Mouse (Mus musculus) erythroid progenitor cell, adult 5-6 weeks (primary cell): ENCODE measurements at regions not wholly inside any gene's neighbourhood (a gene's known extent, or its start where the extent isn't known, plus 50 kb on each side); places are given as distances from the start of the nearest gene placed in this dataset.

ENCODE experiments used
- ATAC-seq: replicated peaks from 2 replicates; pipeline ENCODE4 v1.8.0; 2016; ENCODE audit warnings: moderate number of reproducible peaks, mild to moderate bottlenecking, moderate TSS enrichment, inconsistent platforms; ENCODE audit not compliant: poor library complexity, low FRiP score, severe bottlenecking

DNA sequence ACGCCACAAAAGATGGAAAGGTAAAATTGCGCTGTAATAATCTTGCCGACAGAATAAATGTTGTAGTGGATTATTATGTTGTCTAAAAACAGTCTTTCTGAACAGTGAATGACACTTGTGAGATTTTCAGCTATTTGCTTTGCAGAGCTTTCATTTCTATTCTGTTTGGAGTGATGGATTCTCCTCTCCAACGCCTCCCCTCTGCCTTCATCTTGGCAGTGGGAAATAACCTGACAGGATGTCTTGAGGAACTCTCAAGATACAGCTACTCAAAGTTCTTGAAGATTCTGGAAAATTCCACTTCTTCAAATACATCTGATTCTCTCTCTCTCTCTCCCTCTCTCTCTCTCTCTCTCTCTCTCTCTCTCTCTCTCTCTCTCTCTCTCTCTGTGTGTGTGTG lies 89.6 kb upstream of the Dlx2 start:
- no peak for ATAC-seq

DNA sequence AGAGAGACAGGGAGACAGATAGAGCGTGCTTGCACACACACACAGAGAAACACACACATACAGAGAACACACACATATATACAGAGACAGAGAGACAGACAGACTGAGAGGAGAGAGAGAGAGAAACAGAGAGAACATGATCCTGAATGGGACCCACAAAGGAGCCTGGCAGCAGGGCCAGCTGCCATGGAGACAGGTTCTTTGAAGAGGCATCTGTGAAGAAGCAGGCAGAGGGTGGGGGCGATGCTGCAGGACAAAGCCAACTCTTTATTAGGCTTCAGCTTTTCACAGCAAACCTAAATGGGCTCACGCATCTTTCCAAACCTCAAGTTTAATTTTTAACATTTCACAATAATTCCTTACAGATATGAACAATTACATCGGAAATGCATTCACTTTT lies 90.0 kb upstream of the Dlx2 start:
- ATAC-seq = no peak

DNA sequence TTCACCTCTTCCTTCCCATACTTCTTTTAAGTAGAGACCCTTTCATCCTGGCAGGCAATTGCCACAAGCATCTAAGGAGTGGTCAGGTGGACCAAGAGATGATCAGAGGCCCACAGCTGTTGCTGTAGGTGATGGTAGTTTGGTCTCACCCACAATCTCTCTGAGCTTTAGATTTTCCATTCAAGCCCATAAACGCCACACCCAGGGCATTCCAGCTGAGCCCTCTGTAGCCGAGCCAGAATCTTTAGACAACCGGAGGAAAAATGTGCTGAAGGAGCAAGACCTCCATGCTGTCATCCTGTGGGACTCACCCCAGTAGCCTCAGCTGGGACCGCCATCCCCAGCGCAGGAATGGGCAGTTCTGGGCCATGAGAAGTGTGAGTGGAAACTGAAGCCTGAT lies 93.7 kb upstream of the Dlx2 start:
- no peak for ATAC-seq

DNA sequence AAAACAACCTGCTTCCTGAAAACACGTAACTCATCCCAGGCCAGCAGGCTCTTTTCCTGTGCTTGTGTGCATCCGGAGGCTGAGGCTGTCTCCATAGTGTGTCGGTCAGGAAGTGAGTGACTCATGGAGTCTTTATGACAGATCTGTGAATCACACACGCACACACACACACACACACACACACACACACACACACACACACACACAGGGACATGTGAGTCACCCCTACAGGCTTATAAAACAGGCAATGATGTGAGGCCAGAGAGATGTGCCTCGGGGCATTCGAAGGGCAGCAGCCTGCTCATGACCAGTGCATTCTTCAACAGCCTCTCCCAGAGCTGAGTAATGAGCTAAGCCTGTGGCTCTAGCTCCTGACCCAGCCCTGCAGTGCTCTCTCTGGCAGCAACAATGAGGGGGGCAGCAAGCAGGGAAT lies 97.5 kb upstream of the Dlx2 start:
- no peak for ATAC-seq

DNA sequence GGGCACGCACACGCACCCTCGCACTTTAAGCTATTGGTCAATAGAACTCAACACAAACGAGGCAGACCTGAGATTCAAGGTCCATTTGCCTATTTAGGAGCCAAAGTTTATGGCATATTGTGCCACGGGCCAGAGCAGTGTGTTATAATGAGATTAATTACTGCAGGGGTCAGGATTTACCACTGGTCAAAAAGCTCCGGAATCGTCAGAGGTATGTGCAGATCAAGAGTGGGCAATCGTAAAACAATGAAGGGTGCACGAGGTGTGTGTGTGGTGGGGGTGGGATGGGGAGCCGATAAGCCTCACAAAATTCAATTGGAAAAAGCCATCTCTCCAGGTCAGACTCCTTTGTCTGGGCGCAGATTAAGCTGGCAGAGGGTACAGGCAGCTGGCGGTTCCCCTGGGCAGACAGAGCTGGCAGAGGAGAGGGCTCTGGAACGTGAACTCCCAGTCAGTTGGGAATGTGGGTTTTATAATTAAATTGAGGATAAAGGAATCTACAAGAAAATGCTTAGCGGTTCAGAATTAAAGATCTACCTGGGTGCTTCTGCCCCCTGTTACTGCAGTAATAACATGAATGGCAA lies 97.4 kb upstream of the Itga6 start:
- no peak for ATAC-seq

DNA sequence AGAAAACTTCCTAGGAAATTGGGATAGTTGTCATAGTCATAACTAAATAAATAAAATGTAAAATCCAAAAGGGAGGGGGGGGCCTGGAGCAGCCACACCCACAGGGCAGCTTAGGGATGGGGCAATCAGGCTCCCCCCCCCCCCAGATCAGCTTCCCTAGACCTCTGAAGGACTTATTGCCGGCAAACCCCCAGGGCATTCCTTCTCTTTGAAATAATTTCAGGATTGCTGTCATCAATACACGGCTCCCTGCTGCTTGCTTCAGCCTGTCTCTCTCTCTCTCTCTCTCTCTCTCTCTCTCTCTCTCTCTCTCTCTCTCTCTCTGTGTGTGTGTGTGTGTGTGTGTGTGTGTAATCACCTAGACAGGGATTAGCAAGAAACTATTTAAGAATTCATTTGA lies 93.8 kb upstream of the Itga6 start:
- ATAC-seq = no peak

DNA sequence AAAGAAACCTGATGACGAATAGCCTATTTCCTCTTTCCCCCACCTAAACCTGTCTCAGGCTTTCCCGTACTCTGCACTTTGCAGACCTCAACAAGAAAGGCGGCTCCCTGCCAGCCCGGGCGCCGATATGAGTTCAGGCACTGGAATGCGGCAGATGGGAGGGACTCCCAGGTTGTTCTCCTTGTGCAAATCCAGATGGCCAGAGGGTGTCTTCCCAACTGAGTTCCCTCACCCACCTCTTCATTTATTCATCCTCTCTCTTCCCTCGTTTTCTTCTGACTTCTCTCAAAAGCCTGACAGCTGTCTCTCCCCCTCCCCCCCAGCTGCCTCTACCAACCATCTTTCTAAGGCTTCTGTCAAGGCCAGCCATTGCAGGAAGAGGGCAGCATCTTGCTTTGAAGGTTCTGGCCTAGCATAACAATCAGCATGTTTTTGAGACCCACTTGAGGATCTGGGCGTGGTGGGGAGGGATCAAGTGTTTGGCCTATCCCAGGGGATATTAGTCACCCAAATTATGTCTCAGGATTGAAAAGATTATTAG lies 93.1 kb upstream of the Itga6 start:
- no peak for ATAC-seq

DNA sequence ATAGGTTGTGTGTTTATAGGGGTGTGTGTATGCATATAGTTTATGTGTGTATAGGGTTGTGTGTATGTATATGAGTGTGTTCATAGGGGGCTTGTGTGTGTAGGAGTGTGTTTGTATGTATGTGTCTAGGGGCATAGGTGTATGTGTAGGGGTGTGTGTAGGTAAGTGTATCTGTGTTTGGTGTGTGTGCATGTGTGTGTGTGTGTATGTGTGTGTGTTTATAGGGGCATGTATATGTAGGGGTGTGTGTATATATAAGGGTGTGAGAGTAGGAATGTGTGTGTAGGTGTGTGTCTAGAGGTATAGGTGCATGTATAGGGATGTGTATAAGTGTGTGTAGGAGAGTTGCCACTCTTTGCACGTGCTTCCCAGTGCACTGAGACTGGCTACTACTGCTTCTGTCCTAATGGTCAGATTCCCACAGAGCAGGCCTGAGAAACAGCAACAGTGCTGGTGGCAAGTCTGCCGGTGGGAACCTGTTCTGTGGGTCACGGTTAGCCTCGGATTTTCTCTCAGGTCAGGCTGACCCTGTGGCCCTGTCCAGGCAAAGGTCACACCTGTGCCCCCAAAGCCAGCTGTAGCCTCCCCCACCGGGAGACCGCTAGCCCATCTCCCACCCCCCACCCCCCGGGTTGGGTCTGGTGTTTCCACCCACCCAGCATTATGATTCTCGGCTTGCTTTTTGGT lies 90.5 kb upstream of the Itga6 start:
- ATAC-seq = no peak

DNA sequence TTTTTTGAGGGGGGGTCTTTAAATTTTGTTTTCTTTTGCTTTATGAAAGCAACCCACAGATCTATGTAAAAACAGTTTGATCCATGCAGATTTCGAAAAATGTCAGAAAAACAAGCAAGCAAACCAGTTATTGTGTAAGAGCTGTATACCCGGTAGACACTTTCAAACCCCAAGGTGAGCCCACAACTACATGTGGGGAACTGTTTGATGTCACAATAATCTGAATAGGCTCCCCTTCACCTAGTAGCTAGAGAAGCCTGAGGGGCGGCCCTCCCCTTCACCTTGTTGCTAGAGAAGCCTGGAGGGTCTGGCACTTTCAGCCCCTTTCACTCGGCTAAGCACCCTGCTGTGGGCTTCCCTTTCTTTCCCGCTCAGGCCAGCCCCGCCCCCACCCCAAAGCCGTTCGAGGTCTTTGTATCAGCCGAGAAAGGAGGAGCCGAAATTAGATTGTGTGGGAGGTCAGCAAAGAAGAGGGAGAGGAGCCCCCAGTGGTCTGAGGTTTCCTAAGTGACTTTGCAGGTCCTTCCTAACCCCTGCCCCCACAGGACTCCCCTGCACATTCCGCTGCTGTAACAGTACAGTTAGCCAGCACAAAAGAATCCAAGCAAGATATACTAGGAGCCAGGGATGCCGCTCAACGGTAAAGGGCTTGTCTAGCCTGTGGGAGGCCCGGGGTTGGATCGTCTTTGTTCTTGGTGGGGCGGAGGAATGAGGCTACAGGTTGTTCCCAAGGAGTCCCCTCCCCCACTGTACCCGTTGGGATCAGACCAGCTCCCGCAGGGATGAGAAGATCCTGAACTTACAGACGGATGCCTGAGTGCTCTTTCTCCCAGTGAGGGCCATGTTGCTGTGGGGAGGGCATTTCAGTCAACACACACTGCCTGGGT lies 89.7 kb upstream of the Itga6 start:
- ATAC-seq = no peak

DNA sequence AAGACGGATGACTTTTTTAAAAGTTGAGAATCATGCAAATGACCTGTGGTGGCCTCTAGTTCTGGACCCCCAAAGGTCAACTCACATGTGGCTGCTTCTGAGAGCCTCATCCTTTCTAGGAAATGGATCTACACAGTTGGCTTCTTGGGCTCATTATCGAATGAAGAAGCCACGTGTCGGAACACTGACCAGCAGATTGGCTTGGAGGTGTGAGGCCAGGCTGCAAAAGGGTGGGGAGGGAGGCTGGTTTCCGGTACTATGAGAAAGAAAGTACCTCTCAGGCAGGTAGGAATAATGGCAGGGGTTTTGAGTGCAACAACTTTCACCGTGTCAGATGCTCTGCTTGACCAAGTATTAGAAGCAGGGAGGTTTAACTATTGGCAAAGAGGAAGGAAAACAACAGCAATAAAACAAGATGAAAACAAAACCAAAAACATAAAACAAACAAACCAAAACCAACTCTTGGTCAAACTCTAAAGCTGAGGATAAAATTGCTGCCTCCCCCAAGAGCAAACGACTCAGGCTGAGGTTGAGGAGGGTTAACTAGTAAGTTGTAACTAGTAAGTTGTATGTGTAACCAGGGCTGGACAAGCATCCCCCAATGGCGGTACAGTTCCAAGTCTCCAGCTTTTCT lies 88.7 kb upstream of the Itga6 start:
- ATAC-seq = no peak

DNA sequence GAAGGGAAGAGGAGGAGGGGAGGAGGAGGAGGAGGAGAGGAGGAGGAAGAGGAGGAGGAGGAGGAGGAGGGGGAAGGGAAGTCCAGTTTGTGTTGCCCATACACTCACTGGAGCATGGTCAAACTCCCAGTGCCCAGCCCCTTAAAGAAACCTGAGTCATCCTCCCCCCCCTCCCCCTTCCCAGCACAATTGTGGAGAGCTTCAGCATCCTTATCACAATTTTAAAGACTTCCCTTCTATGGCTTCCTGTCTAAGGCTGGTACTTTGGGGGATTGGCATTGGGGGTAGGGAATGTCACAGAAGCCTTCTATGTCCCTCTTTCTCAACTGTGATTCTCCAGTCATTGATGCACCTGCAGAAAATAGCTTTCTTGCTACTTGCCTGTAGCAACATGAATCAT lies 84.0 kb upstream of the Itga6 start:
- no peak for ATAC-seq

DNA sequence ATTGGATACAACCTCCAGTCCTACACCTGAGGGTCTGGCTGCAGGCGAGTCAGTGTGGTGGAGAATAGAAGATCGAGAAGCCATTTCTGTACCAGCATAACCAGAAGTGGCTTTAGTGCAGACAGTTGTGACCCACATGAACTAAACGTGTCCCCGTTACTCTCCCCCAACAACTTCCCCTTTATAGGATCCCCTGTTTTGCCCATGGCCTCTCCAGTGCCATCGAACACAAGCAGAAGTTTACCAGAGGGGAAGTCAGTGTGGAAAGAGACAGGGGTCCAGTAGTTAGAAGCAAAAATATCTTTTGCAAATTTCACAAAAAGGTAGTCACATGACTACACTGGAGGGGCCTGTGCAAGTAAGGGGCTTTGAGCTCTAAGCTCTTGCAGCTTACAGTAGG lies 83.4 kb upstream of the Itga6 start:
- ATAC-seq = no peak

DNA sequence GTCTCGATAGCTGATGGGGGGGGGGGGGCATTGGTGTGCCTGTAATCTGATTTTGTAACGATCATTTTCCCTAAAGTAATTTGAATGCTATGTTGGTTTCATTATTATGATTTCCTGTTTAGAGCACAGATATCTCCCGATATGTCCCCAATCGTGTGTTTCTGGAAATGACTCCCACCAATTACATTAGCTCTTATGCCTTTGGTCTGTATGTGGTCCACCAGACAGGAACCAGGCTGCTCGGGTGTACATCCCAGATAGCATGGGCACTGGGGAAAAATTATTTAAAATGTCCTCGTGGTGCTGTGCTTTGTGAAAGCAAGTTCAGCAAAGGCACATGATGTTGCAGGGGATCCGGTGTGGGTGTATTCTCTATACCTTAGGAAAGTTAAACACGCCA lies 82.0 kb upstream of the Itga6 start:
- no peak for ATAC-seq

DNA sequence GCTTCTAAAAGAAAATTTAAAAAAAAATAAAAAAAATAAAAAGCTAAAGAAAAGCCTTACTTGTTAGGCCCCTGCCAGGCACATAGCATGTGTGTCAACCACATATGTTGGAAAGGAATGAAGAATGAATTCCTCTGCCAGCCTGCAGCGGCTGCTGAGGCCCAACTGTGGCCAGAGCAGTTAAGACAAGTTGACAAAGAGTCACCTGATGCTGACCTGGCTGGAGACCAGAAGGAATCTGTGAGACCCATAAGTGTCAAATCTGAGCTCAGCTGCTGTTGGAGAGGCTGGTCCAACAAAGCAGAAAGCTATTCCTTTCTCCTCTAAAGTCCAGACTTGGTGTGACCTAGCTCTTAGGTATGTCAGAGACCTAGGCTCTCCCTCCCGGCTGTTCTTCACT lies 78.5 kb upstream of the Itga6 start:
- ATAC-seq = no peak

DNA sequence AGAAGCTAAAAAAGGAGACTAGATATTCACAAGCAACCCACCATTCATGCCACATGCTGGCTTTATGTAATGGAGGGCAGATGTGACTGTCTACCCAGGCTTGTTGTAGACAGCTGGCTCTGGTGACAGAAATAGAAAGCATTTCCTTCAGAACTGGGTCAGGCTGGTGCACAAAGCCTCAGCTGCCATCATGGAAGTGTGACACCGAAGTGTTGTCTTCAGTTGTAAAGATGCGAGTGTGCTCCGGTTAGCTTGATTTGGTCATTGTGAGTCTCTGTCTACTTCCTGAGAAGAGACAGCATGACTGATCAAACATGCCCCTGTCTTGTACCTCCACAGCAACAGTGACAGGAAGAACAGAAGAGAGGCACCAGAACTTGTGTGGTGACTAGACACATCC lies 77.7 kb upstream of the Itga6 start:
- ATAC-seq = no peak

DNA sequence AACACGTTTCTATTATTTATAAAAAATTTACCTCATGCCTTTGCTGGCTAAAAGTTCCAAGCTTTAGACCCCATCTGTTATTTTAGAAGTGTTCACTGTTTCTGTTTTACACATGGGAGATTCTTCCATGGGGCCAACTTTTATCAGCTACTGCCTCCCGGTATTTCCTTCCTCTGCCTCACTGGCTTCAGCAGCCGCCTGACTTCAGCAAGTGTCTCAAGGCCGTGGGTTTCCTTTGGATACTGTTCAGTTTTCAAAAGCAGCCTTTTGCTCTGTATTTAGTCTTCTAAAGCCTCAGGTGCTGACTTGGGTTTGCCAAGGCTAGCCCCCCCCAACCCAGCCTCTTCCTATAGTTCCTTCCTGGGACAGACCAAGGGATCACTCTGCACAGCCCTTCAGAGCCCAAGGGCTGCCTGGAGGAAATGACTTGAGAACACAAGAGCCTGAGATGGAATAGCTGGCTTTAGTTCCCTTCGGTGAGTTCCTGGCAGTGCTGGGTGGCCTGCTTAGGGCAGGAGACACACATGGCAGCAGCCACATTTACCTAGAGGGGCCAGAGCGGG lies 75.1 kb upstream of the Itga6 start:
- ATAC-seq = no peak

DNA sequence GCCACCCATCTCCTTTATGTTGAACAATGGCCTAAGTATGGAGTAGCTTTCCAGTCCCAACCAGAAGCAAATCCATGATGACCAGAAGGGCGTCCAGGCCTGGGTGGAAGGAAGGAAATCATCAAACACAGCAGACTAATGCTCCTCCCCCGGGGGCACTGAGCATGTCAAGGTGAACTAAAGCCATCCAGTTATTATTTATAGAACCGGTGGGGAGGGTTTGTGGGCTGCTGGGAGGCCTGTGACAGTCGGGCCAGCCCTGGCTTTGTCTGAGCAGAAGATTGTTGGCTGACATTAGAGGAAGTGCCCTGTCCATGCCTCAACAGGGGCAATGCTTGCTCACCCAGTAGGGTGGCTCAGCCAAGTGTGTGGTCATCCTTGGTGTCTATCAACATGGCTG lies 74.5 kb upstream of the Itga6 start:
- ATAC-seq = no peak

DNA sequence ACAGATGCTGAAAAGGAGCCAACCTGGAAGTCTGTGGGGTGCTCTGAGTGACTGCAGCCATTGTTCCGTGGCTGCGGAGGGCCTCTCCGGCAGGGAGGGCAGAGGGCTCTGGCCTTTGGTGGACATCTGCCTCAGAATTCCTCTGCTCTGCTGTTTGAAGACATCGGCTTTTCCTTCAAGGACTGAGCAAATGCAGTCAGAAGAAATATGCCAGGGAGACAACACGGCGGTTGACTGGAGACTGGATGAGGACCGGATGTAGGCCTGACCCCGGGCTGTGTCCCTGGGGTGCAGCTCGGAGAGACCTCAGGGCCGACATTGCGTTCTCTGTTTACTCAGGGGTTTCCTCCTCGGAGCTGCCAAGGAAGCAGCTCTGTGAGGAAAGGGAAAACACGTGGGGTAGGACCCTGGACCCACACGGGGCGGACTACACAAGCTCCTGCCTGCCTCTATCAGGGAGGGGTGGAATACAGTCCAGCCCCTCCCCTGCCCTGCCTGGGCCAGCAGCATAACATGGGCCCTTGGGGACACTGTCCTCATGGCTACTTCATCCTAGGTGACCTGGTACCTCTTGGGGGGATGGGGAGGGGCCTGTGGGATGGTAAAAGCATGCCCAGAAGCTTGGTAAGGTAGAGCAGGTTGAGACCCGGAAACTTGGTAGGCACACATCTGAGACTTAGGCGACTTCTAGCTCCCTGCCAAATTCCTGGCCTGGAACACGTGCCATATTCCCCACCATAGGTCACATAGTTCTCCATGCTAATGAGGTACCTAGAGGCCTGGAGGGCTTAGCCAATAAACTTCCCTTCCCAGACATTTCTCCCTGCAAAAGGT lies 72.1 kb upstream of the Itga6 start:
- no peak for ATAC-seq

DNA sequence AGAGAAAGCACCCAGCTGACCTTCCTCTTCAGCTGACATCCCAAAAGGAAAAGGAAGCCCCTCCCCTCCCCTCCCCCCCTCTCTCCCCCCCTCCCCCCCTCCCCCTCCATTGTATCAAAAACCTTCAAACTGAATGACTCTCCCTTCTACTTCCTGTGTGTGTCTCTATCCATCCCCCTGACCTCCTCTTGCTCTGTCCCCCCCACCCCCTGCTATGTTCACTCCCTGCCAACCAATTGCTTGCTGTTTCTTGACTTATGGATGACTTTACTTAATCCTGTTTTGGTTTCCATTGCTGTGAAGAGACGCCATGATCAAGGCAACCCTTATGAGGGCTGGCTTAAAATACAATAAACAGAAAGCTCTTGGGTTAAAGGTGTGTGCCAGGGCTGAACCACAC lies 64.7 kb upstream of the Itga6 start:
- no peak for ATAC-seq
